Mouse (Mus musculus) MEL (cell line): ENCODE measurements at regions not wholly inside any gene's neighbourhood (a gene's known extent, or its start where the extent isn't known, plus 50 kb on each side); places are given as distances from the start of the nearest gene placed in this dataset.

ENCODE experiments used
- DNase-seq: peaks from one replicate; pipeline ENCODE4 v3.0.0; 2011; ENCODE audit warnings: low read depth, low spot score
- H3K27ac ChIP-seq: 2 replicates; pipeline ENCODE4 v1.5.1; 2012; ENCODE audit warnings: low read depth, mild to moderate bottlenecking, control low read depth, low read length, moderate library complexity; ENCODE audit not compliant: control insufficient read depth
- H3K27me3 ChIP-seq, 2 experiments: fragments of 150-350 bp in 1 of 2; sonication (generic) in 1 of 2; 2 replicates each; pipeline ENCODE4 v1.6.1; 2012; ENCODE audit warnings: low read length in 2 of 2, mild to moderate bottlenecking in 2 of 2, improper control_type of control experiment in 1 of 2, moderate library complexity in 1 of 2; ENCODE audit not compliant: insufficient read depth in 2 of 2, control insufficient read depth in 1 of 2
- H3K36me3 ChIP-seq, 2 experiments: 2 replicates each; pipeline ENCODE4 v1.6.1; 2012 to 2014; ENCODE audit warnings: low read length in 2 of 2, improper control_type of control experiment in 1 of 2, inconsistent platforms in 1 of 2, mild to moderate bottlenecking in 1 of 2; ENCODE audit not compliant: insufficient read depth in 2 of 2, control insufficient read depth in 1 of 2
- H3K4me1 ChIP-seq, 2 experiments: fragments of 150-350 bp in 1 of 2; sonication (generic) in 1 of 2; 2 replicates each; pipeline ENCODE4 v1.6.1; 2012; ENCODE audit warnings: low read length in 2 of 2, improper control_type of control experiment in 1 of 2, mild to moderate bottlenecking in 1 of 2; ENCODE audit not compliant: insufficient read depth in 2 of 2, control insufficient read depth in 1 of 2
- H3K4me3 ChIP-seq, 2 experiments: fragments of 150-350 bp in 1 of 2; sonication (generic) in 1 of 2; 2 replicates each; pipeline ENCODE4 v1.5.1; 2012; ENCODE audit warnings: low read depth in 2 of 2, low read length in 2 of 2, mild to moderate bottlenecking in 2 of 2, moderate library complexity in 2 of 2, control low read depth in 1 of 2, improper control_type of control experiment in 1 of 2; ENCODE audit not compliant: control insufficient read depth in 1 of 2, insufficient read depth in 1 of 2
- H3K79me2 ChIP-seq: 2 replicates; pipeline ENCODE4 v1.6.1; 2012; ENCODE audit warnings: mild to moderate bottlenecking, low read length, moderate library complexity; ENCODE audit not compliant: control insufficient read depth, poor library complexity, insufficient read depth
- H3K9ac ChIP-seq: 2 replicates; pipeline ENCODE4 v1.6.1; 2012; ENCODE audit warnings: low read depth, mild to moderate bottlenecking, control low read depth, low read length, moderate library complexity; ENCODE audit not compliant: control insufficient read depth, poor library complexity, severe bottlenecking
- H3K9me3 ChIP-seq: fragments of 150-350 bp; sonication (generic); replicated peaks from 2 replicates; pipeline ENCODE4 v1.6.1; 2012; ENCODE audit warnings: mild to moderate bottlenecking, low read length, improper control_type of control experiment, moderate library complexity; ENCODE audit not compliant: insufficient read depth
- BHLHE40 ChIP-seq: IDR thresholded peaks from 2 replicates; pipeline ENCODE4 v1.6.1; 2012; ENCODE audit warnings: low read depth, mild to moderate bottlenecking, inconsistent platforms, low read length, improper control_type of control experiment, borderline replicate concordance
- ELF1 ChIP-seq: IDR thresholded peaks from 2 replicates; pipeline ENCODE4 v1.6.1; 2014; ENCODE audit warnings: low read depth, mild to moderate bottlenecking, inconsistent platforms, low read length, improper control_type of control experiment, moderate library complexity
- EP300 ChIP-seq, 2 experiments: IDR thresholded peaks; 2 replicates each; pipeline ENCODE4 v1.6.1; 2011; ENCODE audit warnings: improper control_type of control experiment in 2 of 2, low read length in 2 of 2, low read depth in 1 of 2, mild to moderate bottlenecking in 1 of 2
- GABPA ChIP-seq: IDR thresholded peaks from 2 replicates; pipeline ENCODE4 v1.6.1; 2012; ENCODE audit warnings: low read depth, mild to moderate bottlenecking, inconsistent platforms, low read length, improper control_type of control experiment, moderate library complexity
- KAT2A ChIP-seq: conservative IDR thresholded peaks from 2 replicates; pipeline ENCODE4 v1.6.1; 2012; ENCODE audit warnings: low read depth, low read length, improper control_type of control experiment, inconsistent platforms
- MAFK ChIP-seq: IDR thresholded peaks from 2 replicates; pipeline ENCODE4 v1.6.1; 2011; ENCODE audit warnings: low read depth, mild to moderate bottlenecking, low read length, improper control_type of control experiment, borderline replicate concordance
- MYC ChIP-seq: IDR thresholded peaks from 2 replicates; pipeline ENCODE4 v1.6.1; 2011; ENCODE audit warnings: low read depth, mild to moderate bottlenecking, low read length, improper control_type of control experiment, moderate library complexity
- SMC3 ChIP-seq: IDR thresholded peaks from 2 replicates; pipeline ENCODE4 v1.6.1; 2011; ENCODE audit warnings: low read depth, low read length, improper control_type of control experiment
- TAL1 ChIP-seq: IDR thresholded peaks from 2 replicates; pipeline ENCODE4 v1.6.1; 2012; ENCODE audit warnings: mild to moderate bottlenecking, inconsistent platforms, low read length, moderate library complexity, mixed read lengths
- TBP ChIP-seq: IDR thresholded peaks from 2 replicates; pipeline ENCODE4 v1.8.0; 2011; ENCODE audit warnings: low read depth, low read length, improper control_type of control experiment
- ZC3H11A ChIP-seq: IDR thresholded peaks from 2 replicates; pipeline ENCODE4 v1.6.1; 2012; ENCODE audit warnings: low read depth, mild to moderate bottlenecking, inconsistent platforms, low read length, improper control_type of control experiment
- ZMIZ1 ChIP-seq: IDR thresholded peaks from 2 replicates; pipeline ENCODE4 v1.6.1; 2012; ENCODE audit warnings: low read depth, mild to moderate bottlenecking, inconsistent platforms, low read length, improper control_type of control experiment, moderate library complexity

GRCm38 (mm10) chr1:83568746-83569145, 160.7 kb upstream of the Sphkap start:
- H3K27me3 ChIP-seq: no peaks in the 10 kb centered on the region
- TF ChIP-seq BHLHE40 (no peak), ZC3H11A (no peak), SMC3 (no peak)
- TF ChIP-seq, all 39 proteins: peak for 0
- DNase-seq: no peak
- no peak overlapping the region for H3K4me3 ChIP-seq
- no peaks in the 10 kb centered on the region for H3K4me1 ChIP-seq
- no peaks in the 10 kb centered on the region for H3K9me3 ChIP-seq
- no peaks in the 10 kb centered on the region for H3K36me3 ChIP-seq
- H3K27ac ChIP-seq: no peak overlapping the region
- no peak overlapping the region for H3K9ac ChIP-seq
- no peaks in the 10 kb centered on the region for H3K79me2 ChIP-seq

GRCm38 (mm10) chr1:83551617-83552016, 143.6 kb upstream of the Sphkap start:
- Histone ChIP-seq H3K36me3 (no peaks in the 10 kb centered on the region), H3K27ac (no peak overlapping the region), H3K4me1 (no peaks in the 10 kb centered on the region)

GRCm38 (mm10) chr1:83535461-83535860, 127.5 kb upstream of the Sphkap start:
- Histone ChIP-seq H3K36me3 (no peaks in the 10 kb centered on the region), H3K9me3 (no peaks in the 10 kb centered on the region), H3K4me1 (no peaks in the 10 kb centered on the region), H3K27ac (no peak overlapping the region), H3K4me3 (no peak overlapping the region), H3K27me3 (no peaks in the 10 kb centered on the region), H3K79me2 (no peaks in the 10 kb centered on the region), H3K9ac (no peak overlapping the region)
- no peak for DNase-seq
- TF ChIP-seq GABPA: no peak
- TF ChIP-seq TBP: no peak
- no peak for TF ChIP-seq ELF1
- no peak for TF ChIP-seq EP300 (IDR thresholded peaks at IDR 0.05; ENCODE audit: low read depth in 1 of 2, low read length in 2 of 2)

More at GRCm38 (mm10) chr1:83551617-83552016, 143.6 kb upstream of the Sphkap start:
- Histone ChIP-seq H3K9ac (no peak overlapping the region), H3K27me3 (no peaks in the 10 kb centered on the region), H3K9me3 (no peaks in the 10 kb centered on the region), H3K4me3 (no peak overlapping the region), H3K79me2 (no peaks in the 10 kb centered on the region)
- TF ChIP-seq ZMIZ1 (no peak), MYC (no peak), KAT2A (no peak), TAL1 (no peak), MAFK (no peak)
- DNase-seq: no peak
